Mouse (Mus musculus) hindbrain, embryonic 13.5 days (tissue): ENCODE measurements around the gene Myo9a. TPM values are rescaled to one million over a fixed set of nuclear protein-coding genes. Genes with fewer than 3 reads are reported as not detected.
"Not testable (repeated sequence)": the region's sequence is repeated elsewhere in the genome, so short reads cannot be mapped to it uniquely, and the experiment has no call there.

ENCODE experiments used
- ATAC-seq: fragments of 200-750 bp; cut with Nextera tagmentation; 2 replicates; pipeline ENCODE4 v1.8.0; 2017; ENCODE audit warnings: moderate TSS enrichment; ENCODE audit not compliant: low FRiP score
- H3K27ac ChIP-seq: fragments of 300-500 bp; sonication (generic); 2 replicates; pipeline ENCODE4 v1.5.1; 2015; ENCODE audit warnings: inconsistent platforms, mild to moderate bottlenecking, moderate library complexity
- H3K27me3 ChIP-seq: fragments of 300-500 bp; sonication (generic); 2 replicates; pipeline ENCODE4 v1.6.1; 2015; ENCODE audit warnings: mild to moderate bottlenecking, inconsistent platforms
- H3K36me3 ChIP-seq: fragments of 300-500 bp; sonication (generic); 2 replicates; pipeline ENCODE4 v1.6.1; 2015; ENCODE audit warnings: mild to moderate bottlenecking, inconsistent platforms
- H3K4me1 ChIP-seq: fragments of 300-500 bp; sonication (generic); replicated peaks from 2 replicates; pipeline ENCODE4 v1.6.1; 2015; ENCODE audit warnings: inconsistent platforms
- H3K4me2 ChIP-seq: fragments of 300-500 bp; sonication (generic); 2 replicates; pipeline ENCODE4 v1.6.1; 2015; ENCODE audit warnings: inconsistent platforms, mild to moderate bottlenecking, moderate library complexity
- H3K4me3 ChIP-seq: fragments of 300-500 bp; sonication (generic); 2 replicates; pipeline ENCODE4 v1.5.1; 2015; ENCODE audit warnings: mild to moderate bottlenecking, inconsistent platforms
- H3K9ac ChIP-seq: fragments of 300-500 bp; sonication (generic); 2 replicates; pipeline ENCODE4 v1.6.1; 2015; ENCODE audit warnings: mild to moderate bottlenecking, inconsistent platforms
- H3K9me3 ChIP-seq: fragments of 300-500 bp; sonication (generic); 2 replicates; pipeline ENCODE4 v1.6.1; 2016; ENCODE audit warnings: inconsistent platforms
- WGBS: fragments of 180-500 bp; shearing (Covaris S2); methylation state at CpG from one replicate; pipeline ENCODE4 v1.1.7; 2015; 5-methylcytosine and 5-hydroxymethylcytosine counted together
- polyA plus RNA-seq: library from polyadenylated mRNA; unstranded; fragments of >200 nt; fragmentation: Nextera tagmentation; extraction: Ambion mirVana; gene quantifications from 2 replicates; pipeline ENCODE4 v1.2.1, GENCODE M21; 2015

The Myo9a gene
- polyA plus RNA-seq, 1 experiment from 2014 or later = 24.7 TPM

GRCm38 (mm10) chr9:59757016-59757415, 6.3 kb downstream of the Myo9a start:
- H3K4me2 ChIP-seq, H3K27ac ChIP-seq, ATAC-seq, H3K9ac ChIP-seq, H3K4me3 ChIP-seq, H3K27me3 ChIP-seq, H3K9me3 ChIP-seq, H3K36me3 ChIP-seq, H3K4me1 ChIP-seq: not testable (repeated sequence)
- WGBS = 100% methylated on average over 3 of the region's 3 CpGs

- ATAC-seq = no peak
- Histone ChIP-seq H3K4me2 (no peak overlapping the region), H3K27me3 (no peaks in the 10 kb centered on the region), H3K9me3 (no peaks in the 10 kb centered on the region), H3K36me3 (no peaks in the 10 kb centered on the region), H3K27ac (no peak overlapping the region), H3K4me1 (no peaks in the 10 kb centered on the region), H3K9ac (no peak overlapping the region), H3K4me3 (no peak overlapping the region)
- 91% methylated on average over 3 of the region's 3 CpGs for WGBS
Observed at GRCm38 (mm10) chr9:59760515-59760914, 9.8 kb downstream of the Myo9a start.

GRCm38 (mm10) chr9:59766966-59767461, 16.3 kb downstream of the Myo9a start:
- not testable (repeated sequence) for ATAC-seq, H3K4me2 ChIP-seq, H3K27ac ChIP-seq, H3K27me3 ChIP-seq, H3K4me3 ChIP-seq, H3K36me3 ChIP-seq, H3K9me3 ChIP-seq, H3K9ac ChIP-seq, H3K4me1 ChIP-seq
- 95% methylated on average over 11 of the region's 13 CpGs for WGBS

- H3K9me3 ChIP-seq, H3K9ac ChIP-seq, H3K27ac ChIP-seq, H3K4me1 ChIP-seq, ATAC-seq, H3K27me3 ChIP-seq, H3K4me2 ChIP-seq, H3K4me3 ChIP-seq: not testable (repeated sequence)
- 89% methylated on average over 3 of the region's 3 CpGs for WGBS
- H3K36me3 ChIP-seq = peaks cover 32% of the 10 kb centered on the region
Observed at GRCm38 (mm10) chr9:59806046-59806774, 55.5 kb downstream of the Myo9a start.

- H3K4me1 ChIP-seq = no peaks in the 10 kb centered on the region
- H3K36me3 ChIP-seq = peaks cover 20% of the 10 kb centered on the region
- no peak overlapping the region for H3K9ac ChIP-seq
- no peak for ATAC-seq
- no peaks in the 10 kb centered on the region for H3K9me3 ChIP-seq
- H3K27me3 ChIP-seq = no peaks in the 10 kb centered on the region
- no peak overlapping the region for H3K4me2 ChIP-seq
- no peak overlapping the region for H3K27ac ChIP-seq
- H3K4me3 ChIP-seq = no peak overlapping the region
Observed at GRCm38 (mm10) chr9:59884551-59884950, 133.9 kb downstream of the Myo9a start.

GRCm38 (mm10) chr9:59903382-59903781, 152.7 kb downstream of the Myo9a start:
- Histone ChIP-seq H3K27me3 (no peaks in the 10 kb centered on the region), H3K9ac (no peak overlapping the region), H3K36me3 (peaks cover 38% of the 10 kb centered on the region), H3K9me3 (no peaks in the 10 kb centered on the region), H3K27ac (no peak overlapping the region), H3K4me2 (no peak overlapping the region), H3K4me3 (no peak overlapping the region), H3K4me1 (no peaks in the 10 kb centered on the region)
- 86% methylated on average over 1 of the region's 1 CpGs for WGBS
- no peak for ATAC-seq

GRCm38 (mm10) chr9:59914761-59915160, 164.1 kb downstream of the Myo9a start:
- H3K36me3 ChIP-seq = peaks cover 23% of the 10 kb centered on the region
- no peak overlapping the region for H3K4me2 ChIP-seq
- no peak for ATAC-seq
- no peaks in the 10 kb centered on the region for H3K9me3 ChIP-seq
- no peaks in the 10 kb centered on the region for H3K27me3 ChIP-seq
- no peak overlapping the region for H3K9ac ChIP-seq
- H3K4me3 ChIP-seq = no peak overlapping the region
- H3K27ac ChIP-seq = no peak overlapping the region
- WGBS = 100% methylated on average over 1 of the region's 1 CpGs
- H3K4me1 ChIP-seq = no peaks in the 10 kb centered on the region

GRCm38 (mm10) chr9:59930248-59930647, 179.6 kb downstream of the Myo9a start:
- Histone ChIP-seq H3K9me3 (no peaks in the 10 kb centered on the region), H3K27ac (no peak overlapping the region), H3K27me3 (no peaks in the 10 kb centered on the region), H3K4me1 (no peaks in the 10 kb centered on the region), H3K9ac (no peak overlapping the region), H3K4me3 (no peak overlapping the region), H3K36me3 (peaks cover 8% of the 10 kb centered on the region), H3K4me2 (no peak overlapping the region)
- no peak for ATAC-seq
- WGBS = 79% methylated on average over 3 of the region's 3 CpGs

GRCm38 (mm10) chr9:59935866-59936265, 185.2 kb downstream of the Myo9a start:
- WGBS = 88% methylated on average over 8 of the region's 8 CpGs
- H3K4me2 ChIP-seq, H3K4me1 ChIP-seq, H3K9me3 ChIP-seq, H3K4me3 ChIP-seq, H3K27me3 ChIP-seq, ATAC-seq, H3K36me3 ChIP-seq, H3K9ac ChIP-seq, H3K27ac ChIP-seq: not testable (repeated sequence)

GRCm38 (mm10) chr9:59938529-59938928, 187.8 kb downstream of the Myo9a start:
- H3K9ac ChIP-seq = no peak overlapping the region
- no peak for ATAC-seq
- no peaks in the 10 kb centered on the region for H3K9me3 ChIP-seq
- 88% methylated on average over 8 of the region's 8 CpGs for WGBS
- no peak overlapping the region for H3K4me3 ChIP-seq
- H3K27ac ChIP-seq = no peak overlapping the region
- H3K27me3 ChIP-seq = no peaks in the 10 kb centered on the region
- H3K4me1 ChIP-seq = 0 out of 2 replicates have a peak, but pooled peaks cover 3% of the 10 kb centered on the region
- no peaks in the 10 kb centered on the region for H3K36me3 ChIP-seq
- H3K4me2 ChIP-seq = no peak overlapping the region

GRCm38 (mm10) chr9:59939691-59940090, 189.0 kb downstream of the Myo9a start:
- no peak overlapping the region for H3K4me2 ChIP-seq
- H3K27me3 ChIP-seq = no peaks in the 10 kb centered on the region
- 0 out of 2 replicates have a peak, but pooled peaks cover 3% of the 10 kb centered on the region for H3K4me1 ChIP-seq
- H3K4me3 ChIP-seq = no peak overlapping the region
- no peak overlapping the region for H3K27ac ChIP-seq
- no peak overlapping the region for H3K9ac ChIP-seq
- no peaks in the 10 kb centered on the region for H3K36me3 ChIP-seq
- H3K9me3 ChIP-seq = no peaks in the 10 kb centered on the region
- ATAC-seq = no peak
- WGBS = 81% methylated on average over 2 of the region's 2 CpGs

- Histone ChIP-seq H3K27ac (no peak overlapping the region), H3K36me3 (no peaks in the 10 kb centered on the region), H3K9ac (no peak overlapping the region), H3K4me1 (0 out of 2 replicates have a peak, but pooled peaks cover 3% of the 10 kb centered on the region), H3K9me3 (no peaks in the 10 kb centered on the region), H3K27me3 (no peaks in the 10 kb centered on the region), H3K4me3 (no peak overlapping the region), H3K4me2 (no peak overlapping the region)
- ATAC-seq = no peak
- WGBS = 86% methylated on average over 10 of the region's 12 CpGs
Observed at GRCm38 (mm10) chr9:59940913-59941884, 190.5 kb downstream of the Myo9a start.
